Mouse (Mus musculus) hindbrain, embryonic 15.5 days (tissue): ENCODE measurements around the gene Ncapd3. TPM values are rescaled to one million over a fixed set of nuclear protein-coding genes. Genes with fewer than 3 reads are reported as not detected.

ENCODE experiments used
- ATAC-seq: fragments of 200-750 bp; cut with Nextera tagmentation; 2 replicates; pipeline ENCODE4 v1.8.0; 2017; ENCODE audit warnings: low read depth, moderate number of reproducible peaks, moderate TSS enrichment; ENCODE audit not compliant: low FRiP score
- H3K27ac ChIP-seq: fragments of 300-500 bp; sonication (generic); replicated peaks from 2 replicates; pipeline ENCODE4 v1.5.1; 2015; ENCODE audit warnings: mild to moderate bottlenecking, inconsistent platforms
- H3K27me3 ChIP-seq: fragments of 300-500 bp; sonication (generic); 2 replicates; pipeline ENCODE4 v1.6.1; 2015; ENCODE audit warnings: control low read depth, inconsistent platforms
- H3K36me3 ChIP-seq: fragments of 300-500 bp; sonication (generic); 2 replicates; pipeline ENCODE4 v1.6.1; 2015; ENCODE audit warnings: control low read depth, inconsistent platforms
- H3K4me1 ChIP-seq: fragments of 300-500 bp; sonication (generic); replicated peaks from 2 replicates; pipeline ENCODE4 v1.6.1; 2015; ENCODE audit warnings: control low read depth, inconsistent platforms
- H3K4me2 ChIP-seq: fragments of 300-500 bp; sonication (generic); 2 replicates; pipeline ENCODE4 v1.6.1; 2015; ENCODE audit warnings: moderate library complexity, mild to moderate bottlenecking, inconsistent platforms
- H3K4me3 ChIP-seq: fragments of 300-500 bp; sonication (generic); 2 replicates; pipeline ENCODE4 v1.5.1; 2015; ENCODE audit warnings: mild to moderate bottlenecking, inconsistent platforms
- H3K9ac ChIP-seq: fragments of 300-500 bp; sonication (generic); 2 replicates; pipeline ENCODE4 v1.6.1; 2015; ENCODE audit warnings: inconsistent platforms
- H3K9me3 ChIP-seq: fragments of 300-500 bp; sonication (generic); 2 replicates; pipeline ENCODE4 v1.6.1; 2016; ENCODE audit warnings: control low read depth, inconsistent platforms
- WGBS: fragments of 180-500 bp; shearing (Covaris S2); methylation state at CpG from one replicate; pipeline ENCODE4 v1.1.7; 2015; 5-methylcytosine and 5-hydroxymethylcytosine counted together
- polyA plus RNA-seq: library from polyadenylated mRNA; unstranded; fragments of >200 nt; fragmentation: Nextera tagmentation; extraction: Ambion mirVana; gene quantifications from 2 replicates; pipeline ENCODE4 v1.2.1, GENCODE M21; 2015

Gene Ncapd3
- polyA plus RNA-seq, 1 experiment from 2014 or later, result 15.4 TPM

DNA sequence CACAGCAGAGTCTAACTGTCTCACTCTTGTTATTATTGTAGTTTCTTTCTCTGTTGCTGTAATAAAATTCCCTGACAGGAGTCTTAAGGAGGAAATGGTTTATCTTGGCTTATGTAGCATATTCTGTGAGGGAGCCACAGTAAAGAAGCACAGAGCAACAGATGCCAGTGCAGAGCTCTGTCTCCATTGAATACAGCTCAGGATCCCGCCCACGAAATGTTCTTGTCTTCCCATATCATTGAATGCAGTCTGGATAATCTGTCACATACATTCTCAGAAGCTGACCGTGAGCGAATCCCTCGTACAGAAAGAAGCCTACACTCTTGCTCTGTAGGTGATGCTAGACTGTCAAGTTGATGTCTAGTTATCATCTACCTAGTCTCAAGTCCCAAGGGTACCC lies 28.4 kb downstream of the Ncapd3 start:
- H3K4me1 ChIP-seq, result no peaks in the 10 kb centered on the region
- peaks cover 59% of the 10 kb centered on the region for H3K36me3 ChIP-seq
- no peak overlapping the region for H3K27ac ChIP-seq
- 97% methylated on average over 5 of the region's 5 CpGs for WGBS
- no peak overlapping the region for H3K9ac ChIP-seq
- H3K4me3 ChIP-seq, result no peak overlapping the region
- no peak overlapping the region for H3K4me2 ChIP-seq
- ATAC-seq, result no peak
- H3K27me3 ChIP-seq, result no peaks in the 10 kb centered on the region
- H3K9me3 ChIP-seq, result no peaks in the 10 kb centered on the region

DNA sequence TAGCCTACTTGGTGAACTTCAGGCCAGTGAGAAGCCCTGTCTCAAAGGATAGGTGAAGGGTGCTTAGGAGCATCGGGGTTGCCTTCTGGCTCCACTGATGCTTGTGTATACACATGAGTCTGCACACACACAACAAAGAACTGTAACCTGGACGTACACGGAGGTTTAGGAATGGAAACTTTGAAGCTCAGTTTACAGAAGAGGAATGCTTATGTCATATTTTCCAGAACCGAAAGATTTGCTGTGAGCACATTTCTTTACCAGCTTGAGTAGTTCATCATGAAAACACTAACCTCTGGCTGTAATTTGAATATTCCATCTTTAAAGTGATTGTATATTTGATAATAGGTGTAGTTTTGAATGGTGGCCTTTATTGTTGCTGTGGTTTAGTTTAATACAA lies 40.9 kb downstream of the Ncapd3 start:
- H3K9ac ChIP-seq, result no peak overlapping the region
- H3K4me3 ChIP-seq, result no peak overlapping the region
- H3K27ac ChIP-seq, result no peak overlapping the region
- no peaks in the 10 kb centered on the region for H3K4me1 ChIP-seq
- ATAC-seq, result no peak
- 95% methylated on average over 4 of the region's 4 CpGs for WGBS
- H3K27me3 ChIP-seq, result no peaks in the 10 kb centered on the region
- H3K9me3 ChIP-seq, result no peaks in the 10 kb centered on the region
- H3K4me2 ChIP-seq, result no peak overlapping the region
- H3K36me3 ChIP-seq, result peaks cover 54% of the 10 kb centered on the region

DNA sequence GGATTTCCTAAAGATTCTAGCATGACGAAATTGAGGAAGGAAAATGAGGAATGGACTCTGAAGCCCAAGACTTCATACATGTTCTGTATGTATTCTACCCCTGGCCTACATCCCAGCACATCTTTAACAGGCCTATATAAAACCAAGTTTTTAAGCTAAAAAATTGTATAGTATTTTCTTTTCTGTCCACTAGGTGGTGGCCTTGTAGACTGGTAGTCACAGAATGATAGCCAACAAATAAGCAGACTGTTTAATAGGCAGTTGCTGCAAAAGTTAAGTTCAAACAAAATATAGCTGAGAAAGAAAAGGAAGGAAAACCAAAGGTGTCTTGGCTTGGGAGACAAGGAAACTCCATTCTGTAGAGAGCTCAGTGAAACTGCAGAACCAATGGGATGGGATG lies 44.7 kb downstream of the Ncapd3 start:
- no peak overlapping the region for H3K27ac ChIP-seq
- no peak overlapping the region for H3K4me3 ChIP-seq
- no peak for ATAC-seq
- H3K27me3 ChIP-seq, result no peaks in the 10 kb centered on the region
- H3K9me3 ChIP-seq, result no peaks in the 10 kb centered on the region
- no peak overlapping the region for H3K9ac ChIP-seq
- peaks cover 36% of the 10 kb centered on the region for H3K36me3 ChIP-seq
- H3K4me1 ChIP-seq, result no peaks in the 10 kb centered on the region
- no peak overlapping the region for H3K4me2 ChIP-seq
- 80% methylated on average over 1 of the region's 1 CpGs for WGBS

DNA sequence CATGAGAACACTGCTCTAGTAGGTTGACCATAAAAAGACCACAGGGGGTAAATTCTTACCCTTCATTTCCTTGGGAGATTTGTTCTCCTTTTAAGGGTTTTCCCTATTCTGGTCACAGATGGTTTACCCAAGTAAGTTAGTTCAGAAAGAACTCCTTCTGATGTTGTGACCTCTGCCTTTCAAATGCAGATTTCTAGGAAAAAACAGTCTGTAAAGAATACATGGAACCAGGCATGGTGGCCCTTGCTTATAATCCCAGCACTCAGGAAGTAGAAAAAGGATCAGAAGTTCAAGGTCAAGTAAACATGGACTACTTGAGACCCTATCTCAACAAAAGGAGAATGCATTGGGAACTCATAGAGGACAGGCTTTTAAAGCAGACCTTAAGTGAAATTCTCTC lies 45.8 kb downstream of the Ncapd3 start:
- Histone ChIP-seq H3K4me2 (no peak overlapping the region), H3K27me3 (no peaks in the 10 kb centered on the region), H3K36me3 (peaks cover 32% of the 10 kb centered on the region), H3K4me3 (no peak overlapping the region), H3K9me3 (no peaks in the 10 kb centered on the region), H3K4me1 (no peaks in the 10 kb centered on the region), H3K27ac (no peak overlapping the region), H3K9ac (no peak overlapping the region)
- ATAC-seq, result no peak

DNA sequence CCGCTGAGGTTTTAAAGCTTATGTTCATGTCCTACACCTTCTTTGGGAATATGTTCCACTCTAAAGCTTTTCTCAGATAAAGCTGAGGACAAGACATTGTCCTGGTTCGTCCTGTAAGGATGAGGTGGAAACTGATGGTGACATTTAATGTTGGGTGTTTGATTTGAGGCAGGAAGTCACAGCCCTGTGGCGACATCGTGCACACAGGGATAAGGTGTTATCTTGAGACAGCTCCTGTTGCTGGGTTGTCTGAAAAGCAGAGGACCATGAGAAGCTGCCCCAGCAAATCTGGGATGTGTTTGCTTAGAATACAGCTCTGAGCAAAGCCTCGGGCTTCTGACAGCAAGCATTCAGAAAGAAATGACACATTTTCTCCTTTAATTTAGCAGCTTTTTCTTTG lies 56.3 kb downstream of the Ncapd3 start:
- H3K4me1 ChIP-seq, result no peaks in the 10 kb centered on the region
- H3K4me2 ChIP-seq, result no peak overlapping the region
- peaks cover 65% of the 10 kb centered on the region for H3K36me3 ChIP-seq
- H3K9me3 ChIP-seq, result no peaks in the 10 kb centered on the region
- ATAC-seq, result no peak
- no peak overlapping the region for H3K9ac ChIP-seq
- WGBS, result 93% methylated on average over 5 of the region's 5 CpGs
- H3K27ac ChIP-seq, result no peak overlapping the region
- H3K27me3 ChIP-seq, result no peaks in the 10 kb centered on the region
- no peak overlapping the region for H3K4me3 ChIP-seq

DNA sequence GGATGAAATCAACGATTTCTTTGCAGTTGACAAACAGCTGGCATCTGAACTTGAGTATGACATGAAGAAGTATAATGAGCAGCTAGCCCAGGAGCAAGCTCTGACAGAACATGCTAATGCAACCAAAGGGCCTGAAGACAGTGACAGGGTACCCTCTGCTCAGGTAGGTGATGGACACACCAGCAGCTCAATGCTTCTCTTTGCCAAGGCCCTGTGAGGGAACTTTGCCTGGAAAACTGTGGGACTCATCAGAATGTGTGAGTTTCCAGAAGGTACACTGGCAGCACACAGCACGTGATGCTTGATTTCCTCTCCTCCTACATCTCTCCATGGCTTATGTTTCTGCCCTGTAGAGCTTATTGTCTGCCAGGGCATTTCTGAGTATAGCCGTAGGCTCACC lies 57.4 kb downstream of the Ncapd3 start:
- H3K36me3 ChIP-seq, result peaks cover 61% of the 10 kb centered on the region
- no peaks in the 10 kb centered on the region for H3K9me3 ChIP-seq
- no peaks in the 10 kb centered on the region for H3K27me3 ChIP-seq
- no peaks in the 10 kb centered on the region for H3K4me1 ChIP-seq
- H3K4me3 ChIP-seq, result no peak overlapping the region
- WGBS, result 88% methylated on average over 3 of the region's 3 CpGs
- no peak overlapping the region for H3K4me2 ChIP-seq
- H3K27ac ChIP-seq, result no peak overlapping the region
- no peak for ATAC-seq
- H3K9ac ChIP-seq, result no peak overlapping the region

DNA sequence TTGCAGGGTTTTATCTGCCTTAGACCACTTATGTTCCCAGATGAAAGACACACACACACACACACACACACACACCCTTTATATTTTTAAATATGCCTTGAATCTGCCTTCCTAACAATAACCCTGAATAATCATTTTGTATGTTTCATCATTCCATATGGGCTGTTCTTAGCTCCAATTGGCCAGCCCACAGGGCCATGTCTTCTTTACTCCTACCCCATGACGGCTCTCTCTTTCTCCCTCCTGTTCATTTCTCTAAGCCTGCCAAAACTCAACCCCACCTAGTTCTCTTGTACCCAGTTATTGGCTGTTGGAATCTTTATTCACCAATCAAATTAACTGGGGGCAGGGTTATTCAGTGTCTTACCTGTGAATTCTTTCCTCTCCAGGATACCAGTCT lies 60.2 kb downstream of the Ncapd3 start:
- H3K27me3 ChIP-seq, result no peaks in the 10 kb centered on the region
- WGBS, result 82% methylated on average over 1 of the region's 1 CpGs
- H3K9me3 ChIP-seq, result no peaks in the 10 kb centered on the region
- ATAC-seq, result no peak
- no peak overlapping the region for H3K27ac ChIP-seq
- no peak overlapping the region for H3K4me2 ChIP-seq
- peaks cover 50% of the 10 kb centered on the region for H3K36me3 ChIP-seq
- H3K9ac ChIP-seq, result no peak overlapping the region
- H3K4me1 ChIP-seq, result no peaks in the 10 kb centered on the region
- H3K4me3 ChIP-seq, result no peak overlapping the region

DNA sequence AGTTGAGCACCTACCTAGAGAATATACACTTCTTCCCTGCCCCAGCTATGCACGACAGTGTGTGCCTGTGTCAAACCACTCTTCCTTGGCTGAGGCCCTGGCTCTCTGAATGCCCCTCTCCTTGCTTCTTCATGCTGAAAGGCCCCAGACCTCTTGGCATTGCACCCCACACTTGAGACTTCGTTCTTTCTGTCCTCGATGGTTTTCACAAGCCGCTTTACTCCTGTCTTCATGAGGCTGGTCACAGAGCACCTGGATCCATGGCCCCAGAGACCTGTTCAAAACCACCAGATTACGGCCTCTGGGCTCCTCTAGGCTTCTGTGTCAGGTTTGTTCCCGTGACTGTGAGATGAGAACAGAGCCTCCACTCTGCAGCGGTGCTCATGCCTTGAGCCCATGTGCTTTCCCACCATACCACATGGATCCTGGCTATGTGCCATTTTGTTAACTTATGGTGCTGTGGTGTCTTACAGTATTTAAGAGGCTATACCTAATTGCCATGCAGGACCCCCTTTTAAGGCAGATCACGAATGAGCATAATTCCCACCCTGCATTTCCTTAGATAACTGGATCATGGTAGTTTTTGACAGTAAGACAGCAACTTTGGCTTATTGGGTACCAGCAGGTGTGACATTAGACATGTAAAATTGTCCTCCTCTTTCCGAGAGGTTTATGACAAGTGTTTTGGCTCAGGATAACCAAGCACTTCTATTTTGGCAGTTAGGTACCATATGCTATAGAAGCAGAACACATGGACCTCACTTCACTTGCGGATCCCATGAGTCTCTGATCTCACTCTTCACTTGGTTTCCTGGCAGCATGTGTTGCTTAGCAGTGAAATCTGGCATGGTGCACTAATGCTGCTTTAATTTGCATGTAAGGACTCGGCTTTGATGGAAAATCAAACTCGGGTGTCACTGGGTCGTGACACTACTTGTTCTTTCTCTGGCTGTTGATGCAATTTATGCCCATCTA lies 61.1 kb downstream of the Ncapd3 start:
- no peak for ATAC-seq
- H3K27ac ChIP-seq, result no peak overlapping the region
- whole genome bisulfite sequencing, result 80% methylated on average over 13 of the region's 13 CpGs

DNA sequence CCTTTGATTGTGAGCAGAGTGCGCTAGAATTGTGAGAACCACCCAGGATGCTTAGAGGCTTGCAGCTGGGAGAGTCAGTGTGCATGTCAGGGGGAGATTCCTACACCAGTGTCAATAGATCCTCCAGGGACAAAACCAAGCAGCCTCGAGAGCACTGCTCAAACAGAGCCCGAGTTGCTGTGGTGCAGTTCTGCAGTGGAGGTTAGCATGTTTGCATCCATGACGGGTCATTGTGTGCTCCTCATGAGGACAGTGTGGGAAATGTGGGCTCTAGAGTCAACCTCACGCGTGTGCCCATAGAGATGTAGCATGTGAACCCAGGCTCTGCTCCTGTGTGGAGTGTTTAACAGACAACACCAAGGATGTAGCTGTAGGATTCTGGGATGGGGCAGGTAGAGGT lies 62.9 kb downstream of the Ncapd3 start:
- H3K4me1 ChIP-seq, result no peaks in the 10 kb centered on the region
- H3K9ac ChIP-seq, result no peak overlapping the region
- H3K27ac ChIP-seq, result no peak overlapping the region
- no peak overlapping the region for H3K4me3 ChIP-seq
- ATAC-seq, result no peak
- 85% methylated on average over 6 of the region's 6 CpGs for WGBS
- no peaks in the 10 kb centered on the region for H3K9me3 ChIP-seq
- peaks cover 51% of the 10 kb centered on the region for H3K36me3 ChIP-seq
- H3K27me3 ChIP-seq, result no peaks in the 10 kb centered on the region
- no peak overlapping the region for H3K4me2 ChIP-seq

More for the DNA sequence above, 61.1 kb downstream of the Ncapd3 start:
- Histone ChIP-seq H3K9me3 (no peaks in the 10 kb centered on the region), H3K4me1 (no peaks in the 10 kb centered on the region), H3K36me3 (peaks cover 51% of the 10 kb centered on the region), H3K9ac (no peak overlapping the region), H3K4me3 (no peak overlapping the region), H3K4me2 (no peak overlapping the region), H3K27me3 (no peaks in the 10 kb centered on the region)

DNA sequence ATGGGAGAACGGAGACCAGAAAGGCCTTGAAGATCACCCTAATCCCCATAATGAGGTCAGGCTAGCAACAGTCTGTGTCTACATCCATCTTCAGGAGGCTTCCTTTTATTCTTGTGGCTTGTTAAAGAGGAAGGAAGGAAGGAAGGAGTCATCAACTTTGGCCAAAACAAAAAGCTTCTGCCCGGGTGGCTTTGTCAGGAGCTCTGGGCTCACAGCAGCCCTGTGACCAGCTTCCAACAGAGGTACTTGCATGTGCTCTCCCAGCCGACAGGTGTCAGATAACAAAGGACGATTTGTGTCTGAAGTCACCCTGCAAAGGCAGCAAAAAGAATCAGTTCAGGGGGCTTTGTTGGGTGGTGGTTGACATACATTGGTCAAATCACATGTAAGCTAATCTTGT lies 68.1 kb downstream of the Ncapd3 start:
- no peak for ATAC-seq
- Histone ChIP-seq H3K4me1 (no peaks in the 10 kb centered on the region), H3K36me3 (peaks cover 51% of the 10 kb centered on the region), H3K27me3 (no peaks in the 10 kb centered on the region), H3K4me2 (no peak overlapping the region), H3K9me3 (no peaks in the 10 kb centered on the region), H3K4me3 (no peak overlapping the region), H3K9ac (no peak overlapping the region), H3K27ac (no peak overlapping the region)
- WGBS, result 35% methylated on average over 4 of the region's 4 CpGs

DNA sequence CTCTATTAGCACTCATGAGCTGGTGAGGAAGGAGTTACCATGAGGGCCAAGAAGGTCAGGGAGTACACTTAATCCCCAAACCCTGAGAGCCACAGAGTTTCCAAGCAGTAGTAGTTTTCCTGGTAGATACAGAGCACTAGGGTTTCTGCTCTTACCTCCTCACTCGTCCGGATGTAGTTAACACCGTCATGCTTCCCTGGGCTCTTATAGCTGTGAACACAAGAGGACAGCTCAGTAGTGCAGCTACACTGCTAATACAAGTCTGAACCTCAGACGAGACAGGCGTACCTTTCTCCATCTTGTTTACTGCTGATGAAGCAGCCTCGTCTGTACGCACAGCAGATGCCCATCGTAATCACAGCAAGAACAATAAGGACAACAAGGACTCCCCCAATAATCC lies 68.6 kb downstream of the Ncapd3 start:
- no peak overlapping the region for H3K27ac ChIP-seq
- no peak for ATAC-seq
- H3K4me3 ChIP-seq, result no peak overlapping the region
- no peaks in the 10 kb centered on the region for H3K4me1 ChIP-seq
- H3K9ac ChIP-seq, result no peak overlapping the region
- H3K36me3 ChIP-seq, result peaks cover 50% of the 10 kb centered on the region
- H3K27me3 ChIP-seq, result no peaks in the 10 kb centered on the region
- 85% methylated on average over 8 of the region's 8 CpGs for WGBS
- no peak overlapping the region for H3K4me2 ChIP-seq
- no peaks in the 10 kb centered on the region for H3K9me3 ChIP-seq

DNA sequence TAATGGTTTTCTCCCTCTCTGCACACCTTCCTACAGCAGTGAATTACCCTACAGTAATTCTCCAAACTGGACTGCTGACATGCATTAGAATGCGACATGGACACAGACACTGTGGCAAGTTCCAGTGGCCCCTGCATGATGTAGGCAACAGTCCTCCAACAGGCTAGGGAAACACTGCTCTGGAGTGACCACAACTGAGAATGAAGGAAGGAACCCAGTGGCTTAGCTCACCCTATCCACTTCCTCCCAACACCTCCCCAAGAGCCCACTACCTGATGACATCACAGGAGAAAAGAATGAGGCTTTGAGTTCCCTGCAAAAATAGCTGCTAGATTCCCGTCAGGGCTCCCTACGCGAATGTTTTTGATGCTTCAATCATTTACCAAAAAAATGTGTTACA lies 69.5 kb downstream of the Ncapd3 start:
- no peaks in the 10 kb centered on the region for H3K9me3 ChIP-seq
- 92% methylated on average over 4 of the region's 4 CpGs for WGBS

DNA sequence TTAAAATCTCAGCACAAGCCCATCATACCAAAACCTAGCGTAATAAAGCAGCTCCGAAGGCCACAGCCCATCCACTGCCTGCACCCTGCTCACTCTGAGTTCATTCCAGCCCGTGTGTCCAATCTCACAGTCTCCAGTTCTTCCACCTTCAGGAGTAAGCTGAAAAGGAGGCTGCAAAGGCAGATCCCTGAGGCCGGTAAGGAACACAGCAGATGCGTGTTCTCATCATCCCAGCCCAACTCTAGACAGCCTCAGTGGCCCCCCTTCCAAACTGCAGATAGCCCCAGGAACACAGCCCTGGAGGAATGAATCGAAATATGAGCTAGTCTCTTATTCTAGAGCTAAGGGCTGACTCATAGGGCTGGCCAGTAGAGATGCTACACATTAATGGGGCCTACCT lies 71.5 kb downstream of the Ncapd3 start:
- no peak overlapping the region for H3K27ac ChIP-seq
- H3K4me3 ChIP-seq, result no peak overlapping the region
- H3K27me3 ChIP-seq, result no peaks in the 10 kb centered on the region
- H3K9me3 ChIP-seq, result no peaks in the 10 kb centered on the region
- no peak overlapping the region for H3K4me2 ChIP-seq
- WGBS, result 95% methylated on average over 6 of the region's 6 CpGs
- no peak for ATAC-seq
- peaks cover 3% of the 10 kb centered on the region for H3K4me1 ChIP-seq
- H3K36me3 ChIP-seq, result peaks cover 57% of the 10 kb centered on the region
- H3K9ac ChIP-seq, result no peak overlapping the region

More for the DNA sequence above, 69.5 kb downstream of the Ncapd3 start:
- H3K4me1 ChIP-seq, result no peaks in the 10 kb centered on the region
- no peaks in the 10 kb centered on the region for H3K27me3 ChIP-seq
- H3K27ac ChIP-seq, result no peak overlapping the region
- no peak overlapping the region for H3K4me2 ChIP-seq
- ATAC-seq, result no peak
- no peak overlapping the region for H3K9ac ChIP-seq
- H3K4me3 ChIP-seq, result no peak overlapping the region
- H3K36me3 ChIP-seq, result peaks cover 58% of the 10 kb centered on the region
